Mouse (Mus musculus) lung, embryonic 14.5 days (tissue): ENCODE data around the gene Mus81. TPM values are rescaled to one million over a fixed set of nuclear protein-coding genes. Genes with fewer than 3 reads are reported as not detected.

Experiments used
- ATAC-seq: fragments of 200-750 bp; cut with Nextera tagmentation; 2 replicates; pipeline ENCODE4 v1.8.0; 2017; ENCODE audit warnings: mild to moderate bottlenecking, moderate TSS enrichment, moderate library complexity; ENCODE audit not compliant: insufficient read depth
- DNase-seq: peaks from one replicate; pipeline ENCODE4 v3.0.0-alpha.2; 2015
- H3K27ac ChIP-seq: fragments of 300-500 bp; sonication (generic); 2 replicates; pipeline ENCODE4 v1.5.1; 2014; ENCODE audit warnings: low read depth, mild to moderate bottlenecking, moderate library complexity
- H3K27me3 ChIP-seq: fragments of 300-500 bp; sonication (generic); 2 replicates; pipeline ENCODE4 v1.6.1; 2014; ENCODE audit warnings: low read length, control low read depth; ENCODE audit not compliant: insufficient read depth
- H3K36me3 ChIP-seq: fragments of 300-500 bp; sonication (generic); 2 replicates; pipeline ENCODE4 v1.6.1; 2014; ENCODE audit warnings: control low read depth; ENCODE audit not compliant: insufficient read depth
- H3K4me1 ChIP-seq: fragments of 300-500 bp; sonication (generic); 2 replicates; pipeline ENCODE4 v1.6.1; 2014; ENCODE audit warnings: antibody characterized with exemption, control low read depth; ENCODE audit not compliant: insufficient read depth
- H3K4me2 ChIP-seq: fragments of 300-500 bp; sonication (generic); 2 replicates; pipeline ENCODE4 v1.6.1; 2014; ENCODE audit warnings: mild to moderate bottlenecking
- H3K4me3 ChIP-seq: fragments of 300-500 bp; sonication (generic); 2 replicates; pipeline ENCODE4 v1.5.1; 2014; ENCODE audit warnings: low read depth, low read length
- H3K9ac ChIP-seq: fragments of 300-500 bp; sonication (generic); 2 replicates; pipeline ENCODE4 v1.6.1; 2014
- H3K9me3 ChIP-seq: fragments of 300-500 bp; sonication (generic); 2 replicates; pipeline ENCODE4 v1.6.1; 2016; ENCODE audit warnings: low read depth, low read length, control low read depth
- CTCF ChIP-seq: IDR thresholded peaks from 2 replicates; pipeline ENCODE4 v1.5.1; 2016; ENCODE audit warnings: antibody characterized with exemption, low read depth
- WGBS: fragments of 180-500 bp; shearing (Covaris S2); extraction: QIAGEN DNeasy Blood & Tissue Kit; methylation state at CpG from one replicate; pipeline ENCODE4 v1.1.7; 2014; 5-methylcytosine and 5-hydroxymethylcytosine counted together
- polyA plus RNA-seq: library from polyadenylated mRNA; unstranded; fragments of >200 nt; fragmentation: Nextera tagmentation; extraction: Ambion mirVana; gene quantifications from 2 replicates; pipeline ENCODE4 v1.2.1, GENCODE M21; 2014

Mus81 gene
- polyA plus RNA-seq, 1 experiment from 2014 or later: 39.8 TPM

GRCm38 (mm10) chr19:5471846-5472245 lies 16.4 kb downstream of the Mus81 start:
- no peak for DNase-seq
- no peak for TF ChIP-seq CTCF
- H3K9ac ChIP-seq: no peak overlapping the region
- no peak overlapping the region for H3K4me2 ChIP-seq
- H3K9me3 ChIP-seq: no peaks in the 10 kb centered on the region
- H3K27me3 ChIP-seq: peaks cover 2% of the 10 kb centered on the region; the same call in 1 of the 2 replicates
- no peak for ATAC-seq
- H3K36me3 ChIP-seq: peaks cover 12% of the 10 kb centered on the region
- no peak overlapping the region for H3K27ac ChIP-seq
- H3K4me1 ChIP-seq: peaks cover 9% of the 10 kb centered on the region; the same call in 1 of the 2 replicates
- WGBS: 38% methylated on average over 5 of the region's 5 CpGs
- H3K4me3 ChIP-seq: no peak overlapping the region

- DNase-seq: no peak
- no peak within 1 kb of the TSS for H3K9ac ChIP-seq
- no peaks in the 10 kb centered on the region for H3K4me1 ChIP-seq
- WGBS: 45% methylated on average over 5 of the region's 5 CpGs
- no peaks in the 10 kb centered on the region for H3K9me3 ChIP-seq
- no peak within 1 kb of the TSS for H3K4me3 ChIP-seq
- no peak for TF ChIP-seq CTCF
- H3K27ac ChIP-seq: no peak within 1 kb of the TSS
- no peak for ATAC-seq
- peaks cover 39% of the 10 kb centered on the region for H3K36me3 ChIP-seq
- peaks cover 2% of the 10 kb centered on the region; the same call in 1 of the 2 replicates for H3K27me3 ChIP-seq
- no peak within 1 kb of the TSS for H3K4me2 ChIP-seq
These were observed 19.8 kb downstream of the Mus81 start, which contains the start of gene Ctsw for GRCm38 (mm10) chr19:5468374-5468773. Gene Ctsw (minus strand): TSS chr19:5468507.

GRCm38 (mm10) chr19:5466916-5467500 lies 21.2 kb downstream of the Mus81 start:
- 92% methylated on average over 6 of the region's 6 CpGs for WGBS
- no peak for TF ChIP-seq CTCF

GRCm38 (mm10) chr19:5465037-5465436 lies 23.2 kb downstream of the Mus81 start:
- no peak for TF ChIP-seq CTCF
- Histone ChIP-seq H3K27me3 (peaks cover under 1% of the 10 kb centered on the region; the same call in 1 of the 2 replicates), H3K9me3 (no peaks in the 10 kb centered on the region), H3K9ac (no peak overlapping the region), H3K4me2 (no peak overlapping the region), H3K4me1 (peaks cover 5% of the 10 kb centered on the region; the same call in 1 of the 2 replicates), H3K4me3 (no peak overlapping the region), H3K27ac (no peak overlapping the region), H3K36me3 (peaks cover 55% of the 10 kb centered on the region)
- no peak for DNase-seq
- 92% methylated on average over 8 of the region's 8 CpGs for WGBS
- no peak for ATAC-seq

More at GRCm38 (mm10) chr19:5466916-5467500, 21.2 kb downstream of the Mus81 start:
- no peak overlapping the region for H3K27ac ChIP-seq
- H3K36me3 ChIP-seq: peaks cover 52% of the 10 kb centered on the region
- no peak overlapping the region for H3K9ac ChIP-seq
- ATAC-seq: no peak
- H3K4me2 ChIP-seq: no peak overlapping the region
- H3K9me3 ChIP-seq: no peaks in the 10 kb centered on the region
- H3K4me1 ChIP-seq: no peaks in the 10 kb centered on the region
- DNase-seq: no peak
- peaks cover 2% of the 10 kb centered on the region; the same call in 1 of the 2 replicates for H3K27me3 ChIP-seq
- no peak overlapping the region for H3K4me3 ChIP-seq

GRCm38 (mm10) chr19:5463791-5464562 lies 24.2 kb downstream of the Mus81 start:
- H3K36me3 ChIP-seq: peaks cover 55% of the 10 kb centered on the region
- no peaks in the 10 kb centered on the region for H3K27me3 ChIP-seq
- WGBS: 29% methylated on average over 15 of the region's 15 CpGs
- H3K4me2 ChIP-seq: peak overlapping the region; percentile 48
- peak overlapping the region; percentile 21 for H3K9ac ChIP-seq
- ATAC-seq (no peak; the same call in 1 of the 2 replicates), DNase-seq (peak; percentile 87)
- peak overlapping the region; percentile 19 for H3K4me3 ChIP-seq
- H3K4me1 ChIP-seq: peaks cover 5% of the 10 kb centered on the region
- H3K9me3 ChIP-seq: no peaks in the 10 kb centered on the region
- H3K27ac ChIP-seq: peak overlapping the region; percentile 51; the same call in 1 of the 2 replicates
- peak; percentile 93 for TF ChIP-seq CTCF

DNA sequence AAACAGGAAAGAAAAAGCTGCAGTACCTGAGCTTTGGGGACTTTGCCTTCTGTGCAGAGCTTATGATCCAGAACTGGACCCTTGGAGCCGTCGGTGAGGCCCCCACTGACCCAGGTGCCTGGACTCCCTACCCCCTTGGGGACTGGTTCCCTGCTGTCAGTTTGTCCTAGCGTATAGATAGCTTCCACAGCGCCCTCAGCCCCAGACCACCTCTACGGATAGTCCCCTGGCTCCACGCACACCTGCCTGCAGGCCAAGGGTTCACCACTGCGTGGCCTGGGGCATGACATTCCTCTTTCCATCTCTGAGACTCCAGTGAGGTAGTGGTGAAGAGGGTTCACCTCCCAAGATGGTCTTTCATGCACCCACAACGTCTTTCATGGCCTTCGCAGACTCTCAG lies 25.0 kb downstream of the Mus81 start:
- H3K4me2 ChIP-seq: no peak overlapping the region
- no peaks in the 10 kb centered on the region for H3K27me3 ChIP-seq
- no peak for DNase-seq
- H3K4me1 ChIP-seq: peaks cover 5% of the 10 kb centered on the region
- H3K4me3 ChIP-seq: no peak overlapping the region
- no peak overlapping the region for H3K27ac ChIP-seq
- peaks cover 55% of the 10 kb centered on the region for H3K36me3 ChIP-seq
- WGBS: 87% methylated on average over 9 of the region's 9 CpGs
- H3K9me3 ChIP-seq: no peaks in the 10 kb centered on the region
- ATAC-seq: no peak
- no peak overlapping the region for H3K9ac ChIP-seq
- TF ChIP-seq CTCF: no peak

DNA sequence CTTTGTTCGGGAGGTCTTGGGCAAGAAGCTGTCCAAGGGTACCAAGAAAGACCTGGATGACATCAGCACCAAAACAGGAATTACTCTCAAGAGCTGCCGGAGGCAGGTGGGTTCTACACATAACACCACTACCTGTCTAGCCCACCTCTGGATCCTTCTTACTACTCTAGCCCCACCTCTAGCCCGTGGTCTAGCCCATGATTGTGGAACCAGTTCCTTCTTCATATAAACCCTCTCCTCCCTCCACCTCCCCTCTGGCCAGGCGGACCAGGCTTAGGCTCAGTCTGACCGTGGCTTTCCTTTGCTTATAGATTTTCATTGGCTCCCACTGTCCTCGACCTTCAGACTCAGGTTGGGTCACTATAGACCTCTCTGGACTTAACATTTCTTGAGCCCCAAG lies 26.8 kb downstream of the Mus81 start:
- peak overlapping the region; percentile 62; the same call in 1 of the 2 replicates for H3K9ac ChIP-seq

More for the DNA sequence above, 26.8 kb downstream of the Mus81 start:
- Histone ChIP-seq H3K4me3 (peak overlapping the region; percentile 57), H3K36me3 (peaks cover 42% of the 10 kb centered on the region), H3K27ac (no peak overlapping the region), H3K27me3 (no peaks in the 10 kb centered on the region), H3K9me3 (no peaks in the 10 kb centered on the region), H3K4me2 (peak overlapping the region; percentile 82), H3K4me1 (peaks cover 5% of the 10 kb centered on the region)
- WGBS: 82% methylated on average over 6 of the region's 6 CpGs
- no peak for ATAC-seq
- TF ChIP-seq CTCF: no peak
- no peak for DNase-seq
